Mouse (Mus musculus) limb, embryonic 13.5 days (tissue): ENCODE data around the gene Lce1m. TPM values are rescaled to one million over a fixed set of nuclear protein-coding genes. Genes with fewer than 3 reads are reported as not detected.
A peak's percentile ranks its signal among the peaks of the same experiment; 100 is the strongest.
"Not testable (repeated sequence)": the region's sequence is repeated elsewhere in the genome, so short reads cannot be mapped to it uniquely, and the experiment has no call there.

Experiments used
- ATAC-seq: fragments of 200-750 bp; cut with Nextera tagmentation; 2 replicates; pipeline ENCODE4 v1.8.0; 2017; ENCODE audit warnings: low read depth, moderate number of reproducible peaks, moderate TSS enrichment; ENCODE audit not compliant: low FRiP score
- H3K27ac ChIP-seq: fragments of 300-500 bp; sonication (generic); 2 replicates; pipeline ENCODE4 v1.5.1; 2015; ENCODE audit warnings: inconsistent platforms, mild to moderate bottlenecking, moderate library complexity
- H3K27me3 ChIP-seq: fragments of 300-500 bp; sonication (generic); 2 replicates; pipeline ENCODE4 v1.6.1; 2015; ENCODE audit warnings: mild to moderate bottlenecking, inconsistent platforms
- H3K36me3 ChIP-seq: fragments of 300-500 bp; sonication (generic); 2 replicates; pipeline ENCODE4 v1.6.1; 2015; ENCODE audit warnings: inconsistent platforms, mild to moderate bottlenecking, moderate library complexity
- H3K4me1 ChIP-seq: fragments of 300-500 bp; sonication (generic); 2 replicates; pipeline ENCODE4 v1.6.1; 2015; ENCODE audit warnings: inconsistent platforms
- H3K4me2 ChIP-seq: fragments of 300-500 bp; sonication (generic); replicated peaks from 2 replicates; pipeline ENCODE4 v1.6.1; 2015; ENCODE audit warnings: inconsistent platforms, mild to moderate bottlenecking, moderate library complexity
- H3K4me3 ChIP-seq: fragments of 300-500 bp; sonication (generic); 2 replicates; pipeline ENCODE4 v1.5.1; 2015; ENCODE audit warnings: moderate library complexity, mild to moderate bottlenecking, inconsistent platforms
- H3K9ac ChIP-seq: fragments of 300-500 bp; sonication (generic); 2 replicates; pipeline ENCODE4 v1.6.1; 2015; ENCODE audit warnings: mild to moderate bottlenecking, inconsistent platforms
- H3K9me3 ChIP-seq: fragments of 300-500 bp; sonication (generic); 2 replicates; pipeline ENCODE4 v1.6.1; 2016; ENCODE audit warnings: inconsistent platforms
- WGBS: fragments of 180-500 bp; shearing (Covaris S2); methylation state at CpG from one replicate; pipeline ENCODE4 v1.1.7; 2015; 5-methylcytosine and 5-hydroxymethylcytosine counted together
- polyA plus RNA-seq: library from polyadenylated mRNA; unstranded; fragments of >200 nt; fragmentation: Nextera tagmentation; extraction: Ambion mirVana; gene quantifications from 2 replicates; pipeline ENCODE4 v1.2.1, GENCODE M21; 2015

Gene Lce1m
- polyA plus RNA-seq = not detected in 2 replicates

- Histone ChIP-seq H3K27me3 (peaks cover 4% of the 10 kb centered on the region; the same call in 1 of the 2 replicates), H3K36me3 (no peaks in the 10 kb centered on the region), H3K9ac (no peak within 1 kb of the TSS), H3K4me2 (no peak within 1 kb of the TSS), H3K4me3 (no peak within 1 kb of the TSS), H3K9me3 (no peaks in the 10 kb centered on the region), H3K27ac (no peak within 1 kb of the TSS), H3K4me1 (peaks cover 6% of the 10 kb centered on the region; the same call in 1 of the 2 replicates)
- no peak for ATAC-seq
- WGBS = 82% methylated on average over 2 of the region's 2 CpGs
Measured at GRCm38 (mm10) chr3:93018960-93019359, at the start of gene Lce1m. Gene Lce1m, minus strand, starts transcription at chr3:93019060.

DNA sequence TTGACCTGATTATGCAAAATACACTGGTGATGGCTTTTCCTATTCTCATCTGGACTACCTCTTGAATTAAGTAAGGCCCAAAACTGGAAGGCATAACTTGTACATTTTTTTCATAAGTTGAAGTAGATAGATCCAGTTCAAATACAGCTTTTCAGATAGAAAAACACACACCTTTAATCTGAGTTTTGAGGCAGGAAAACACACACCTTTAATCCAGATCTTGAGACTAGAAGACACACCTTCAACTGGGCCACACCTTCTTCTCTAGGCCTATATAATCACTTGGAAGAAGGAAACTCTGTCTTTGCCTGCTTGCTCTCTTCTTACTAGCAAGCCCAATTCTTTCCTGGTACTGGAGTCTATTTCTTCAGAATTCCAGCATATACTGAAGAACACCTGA is 49.7 kb upstream of the Lce1m start, which contains the start of gene Gm4858:
Gene Gm4858 (plus strand): TSS at position 301 of the 400 bp plus-strand sequence.
- not testable (repeated sequence) for H3K4me3 ChIP-seq, H3K9me3 ChIP-seq, H3K27me3 ChIP-seq, H3K4me2 ChIP-seq, H3K27ac ChIP-seq, H3K4me1 ChIP-seq, ATAC-seq, H3K36me3 ChIP-seq, H3K9ac ChIP-seq

DNA sequence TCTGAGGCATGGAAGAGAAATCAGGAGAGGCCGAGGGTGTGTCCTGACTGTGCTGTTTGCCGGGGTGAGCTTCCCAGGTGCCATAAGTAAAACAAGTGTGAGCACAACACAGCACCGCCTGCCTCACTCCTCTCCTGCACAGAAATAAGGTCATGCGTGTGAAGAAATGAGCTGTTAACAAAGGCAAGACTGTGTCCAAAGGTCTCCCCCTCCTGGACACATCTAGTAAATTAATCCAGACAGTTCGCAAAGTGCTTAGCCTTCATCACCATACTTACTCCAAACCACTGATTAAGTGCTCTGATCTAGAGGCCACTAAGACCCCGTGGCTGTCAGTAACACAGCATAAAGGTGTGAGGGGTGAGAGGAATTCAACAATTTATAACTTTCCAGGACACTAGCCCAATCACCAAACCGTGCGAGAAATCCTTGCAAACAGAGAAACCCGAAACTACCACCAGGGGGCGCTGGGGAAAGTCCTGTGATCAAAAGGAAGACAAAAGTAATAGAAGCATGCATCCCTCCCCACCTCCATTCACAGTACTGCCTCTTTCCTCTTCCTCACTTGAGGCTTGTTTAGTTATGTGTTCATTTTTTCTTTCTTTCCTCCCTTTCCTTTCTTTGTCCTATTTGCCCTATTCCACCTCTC is 34.1 kb upstream of the Lce1m start:
- ATAC-seq = no peak
- no peak overlapping the region for H3K4me3 ChIP-seq
- 51% methylated on average over 10 of the region's 10 CpGs for WGBS
- no peaks in the 10 kb centered on the region for H3K27me3 ChIP-seq
- no peak overlapping the region for H3K9ac ChIP-seq
- no peak overlapping the region for H3K4me2 ChIP-seq
- H3K4me1 ChIP-seq = no peaks in the 10 kb centered on the region
- no peaks in the 10 kb centered on the region for H3K9me3 ChIP-seq
- no peak overlapping the region for H3K27ac ChIP-seq
- H3K36me3 ChIP-seq = no peaks in the 10 kb centered on the region

- no peak overlapping the region for H3K27ac ChIP-seq
- H3K4me1 ChIP-seq = no peaks in the 10 kb centered on the region
- no peaks in the 10 kb centered on the region for H3K36me3 ChIP-seq
- no peak overlapping the region for H3K4me2 ChIP-seq
- no peak overlapping the region for H3K4me3 ChIP-seq
- no peaks in the 10 kb centered on the region for H3K27me3 ChIP-seq
- ATAC-seq = no peak
- WGBS = 80% methylated on average over 1 of the region's 1 CpGs
- H3K9me3 ChIP-seq = no peaks in the 10 kb centered on the region
- no peak overlapping the region for H3K9ac ChIP-seq
Measured at GRCm38 (mm10) chr3:93050182-93050581, 31.3 kb upstream of the Lce1m start.

- Histone ChIP-seq H3K27me3 (no peaks in the 10 kb centered on the region), H3K36me3 (no peaks in the 10 kb centered on the region), H3K9me3 (no peaks in the 10 kb centered on the region), H3K9ac (no peak overlapping the region), H3K27ac (no peak overlapping the region), H3K4me3 (no peak overlapping the region), H3K4me1 (no peaks in the 10 kb centered on the region), H3K4me2 (no peak overlapping the region)
- ATAC-seq = peak; percentile 66; the same call in 1 of the 2 replicates
- WGBS = 55% methylated on average over 5 of the region's 5 CpGs
Measured at GRCm38 (mm10) chr3:93031450-93031849, 12.6 kb upstream of the Lce1m start.

DNA sequence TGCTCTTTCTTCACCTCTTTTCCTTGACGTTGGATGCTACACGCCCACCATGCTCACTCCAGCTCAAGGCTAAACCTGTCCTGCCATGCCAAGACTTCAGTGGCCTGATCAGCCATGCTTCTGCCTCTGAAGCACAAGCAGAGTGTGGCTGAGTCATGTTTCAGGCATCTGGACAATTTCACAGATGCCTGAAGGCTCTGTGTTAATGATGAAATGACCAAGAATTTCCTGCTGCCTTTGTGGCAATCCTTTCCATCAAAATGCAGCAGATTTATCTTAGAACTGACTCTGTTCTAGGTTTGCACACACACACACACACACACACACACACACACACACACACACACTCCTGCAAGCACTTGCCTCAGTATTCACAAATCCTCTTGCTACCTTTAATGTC is 6.6 kb upstream of the Lce1m start:
- Histone ChIP-seq H3K4me2 (no peak overlapping the region), H3K9me3 (no peaks in the 10 kb centered on the region), H3K27ac (no peak overlapping the region), H3K36me3 (no peaks in the 10 kb centered on the region), H3K4me3 (no peak overlapping the region), H3K27me3 (no peaks in the 10 kb centered on the region), H3K4me1 (no peaks in the 10 kb centered on the region), H3K9ac (no peak overlapping the region)
- 71% methylated on average over 2 of the region's 2 CpGs for WGBS
- no peak for ATAC-seq

GRCm38 (mm10) chr3:93023411-93024184 is 4.7 kb upstream of the Lce1m start:
- no peaks in the 10 kb centered on the region for H3K27me3 ChIP-seq
- no peaks in the 10 kb centered on the region for H3K36me3 ChIP-seq
- H3K4me3 ChIP-seq = no peak overlapping the region
- H3K4me2 ChIP-seq = no peak overlapping the region
- no peak for ATAC-seq
- H3K9me3 ChIP-seq = no peaks in the 10 kb centered on the region
- no peak overlapping the region for H3K9ac ChIP-seq
- H3K27ac ChIP-seq = no peak overlapping the region
- WGBS = 74% methylated on average over 3 of the region's 3 CpGs
- H3K4me1 ChIP-seq = no peaks in the 10 kb centered on the region

GRCm38 (mm10) chr3:93021171-93021570 is 2.3 kb upstream of the Lce1m start:
- Histone ChIP-seq H3K4me3 (no peak overlapping the region), H3K4me1 (no peaks in the 10 kb centered on the region), H3K36me3 (no peaks in the 10 kb centered on the region), H3K9ac (no peak overlapping the region), H3K4me2 (no peak overlapping the region), H3K27me3 (peaks cover 4% of the 10 kb centered on the region; the same call in 1 of the 2 replicates), H3K9me3 (no peaks in the 10 kb centered on the region), H3K27ac (no peak overlapping the region)
- WGBS = 88% methylated on average over 1 of the region's 1 CpGs
- no peak for ATAC-seq

- Histone ChIP-seq H3K4me2 (peak within 1 kb of the TSS; percentile 81), H3K27ac (no peak within 1 kb of the TSS), H3K4me3 (peak within 1 kb of the TSS; percentile 51), H3K4me1 (peaks cover 6% of the 10 kb centered on the region; the same call in 1 of the 2 replicates), H3K27me3 (peaks cover 6% of the 10 kb centered on the region; the same call in 1 of the 2 replicates), H3K36me3 (no peaks in the 10 kb centered on the region), H3K9ac (peak within 1 kb of the TSS; percentile 62), H3K9me3 (no peaks in the 10 kb centered on the region)
- ATAC-seq = no peak
- WGBS = 53% methylated on average over 4 of the region's 4 CpGs
Measured at GRCm38 (mm10) chr3:93015460-93016104, 3.3 kb downstream of the Lce1m start, which contains the start of gene Crct1. Gene Crct1, minus strand, starts transcription at chr3:93015687.

DNA sequence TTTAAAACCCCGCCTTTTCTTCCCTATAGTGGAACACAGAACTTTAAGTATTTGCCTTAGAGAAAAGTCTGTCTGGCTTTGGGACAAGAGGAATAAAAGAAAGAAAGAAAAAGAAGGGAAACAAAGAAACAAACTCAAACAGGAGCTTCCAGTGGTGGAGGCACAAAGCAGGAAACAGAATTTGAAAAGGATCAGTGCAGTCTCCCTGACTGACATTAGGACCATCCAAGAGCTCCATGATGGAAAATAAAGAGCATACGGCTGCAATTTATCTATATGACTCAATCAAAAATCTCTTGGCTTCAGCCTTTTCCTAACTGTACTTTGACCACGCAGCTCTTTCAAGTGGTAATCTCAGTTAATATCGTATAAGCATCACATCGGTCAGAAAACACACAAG is 4.0 kb downstream of the Lce1m start:
- Histone ChIP-seq H3K27me3 (peaks cover 6% of the 10 kb centered on the region; the same call in 1 of the 2 replicates), H3K27ac (no peak overlapping the region), H3K36me3 (no peaks in the 10 kb centered on the region), H3K9ac (peak overlapping the region; percentile 62), H3K4me1 (peaks cover 6% of the 10 kb centered on the region; the same call in 1 of the 2 replicates), H3K4me3 (peak overlapping the region; percentile 51), H3K4me2 (peak overlapping the region; percentile 81), H3K9me3 (no peaks in the 10 kb centered on the region)
- 36% methylated on average over 5 of the region's 5 CpGs for WGBS
- no peak for ATAC-seq

DNA sequence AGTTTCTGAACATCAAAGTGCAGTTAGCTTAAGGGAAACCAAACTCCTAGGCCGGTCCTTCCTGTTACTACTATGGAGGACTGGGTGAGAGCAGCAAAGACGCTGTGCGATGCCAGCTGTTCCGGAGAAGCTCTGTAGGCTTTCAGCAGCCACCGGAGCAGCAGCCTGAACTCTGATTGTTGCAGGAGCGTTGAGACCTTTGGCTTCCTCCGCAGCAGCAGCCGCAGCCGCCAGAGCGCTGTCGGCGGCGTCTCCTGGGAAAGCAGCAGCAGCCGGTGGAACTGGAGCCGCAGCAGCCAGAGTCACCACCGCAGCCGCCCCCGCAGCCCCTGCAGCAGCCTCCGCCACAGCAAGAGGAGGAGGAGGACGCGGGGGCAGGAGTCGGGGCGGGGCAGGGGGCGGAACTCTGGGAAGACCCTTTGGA is 4.5 kb downstream of the Lce1m start:
- Histone ChIP-seq H3K36me3 (no peaks in the 10 kb centered on the region), H3K4me1 (peaks cover 6% of the 10 kb centered on the region; the same call in 1 of the 2 replicates), H3K9me3 (no peaks in the 10 kb centered on the region), H3K27me3 (peaks cover 6% of the 10 kb centered on the region; the same call in 1 of the 2 replicates), H3K4me3 (peak overlapping the region; percentile 51), H3K9ac (peak overlapping the region; percentile 62), H3K4me2 (peak overlapping the region; percentile 81), H3K27ac (no peak overlapping the region; the same call in 1 of the 2 replicates)
- WGBS = 0% methylated on average over 24 of the region's 24 CpGs
- peak; percentile 90 for ATAC-seq

GRCm38 (mm10) chr3:93002843-93003242 is 16.0 kb downstream of the Lce1m start:
- Histone ChIP-seq H3K36me3 (no peaks in the 10 kb centered on the region), H3K27ac (no peak overlapping the region), H3K9me3 (no peaks in the 10 kb centered on the region), H3K4me2 (no peak overlapping the region), H3K9ac (no peak overlapping the region), H3K27me3 (no peaks in the 10 kb centered on the region; the same call in 1 of the 2 replicates), H3K4me1 (no peaks in the 10 kb centered on the region), H3K4me3 (no peak overlapping the region)
- 75% methylated on average over 4 of the region's 4 CpGs for WGBS
- ATAC-seq = no peak
